Mouse (Mus musculus): ENCODE measurements around the gene Rtn4rl1.

Rtn4rl1 gene

GRCm38 (mm10) chr11:75213372-75214080 lies 19.9 kb downstream of the Rtn4rl1 start:
- no peak for DNase-seq (ENCODE audit: low spot score)

- no peak for DNase-seq (ENCODE audit: low spot score)
Observed at GRCm38 (mm10) chr11:75214081-75214950, 20.7 kb downstream of the Rtn4rl1 start.

- DNase-seq (ENCODE audit: low spot score): no peak
Observed at GRCm38 (mm10) chr11:75220115-75220514, 26.5 kb downstream of the Rtn4rl1 start.

- no peak for DNase-seq (ENCODE audit: low spot score)
Observed at GRCm38 (mm10) chr11:75220517-75221145, 27.0 kb downstream of the Rtn4rl1 start.

GRCm38 (mm10) chr11:75224062-75224461 lies 30.5 kb downstream of the Rtn4rl1 start:
- DNase-seq (ENCODE audit: low spot score): no peak

GRCm38 (mm10) chr11:75224835-75225234 lies 31.3 kb downstream of the Rtn4rl1 start:
- no peak for DNase-seq (ENCODE audit: low spot score)

GRCm38 (mm10) chr11:75227632-75228031 lies 34.0 kb downstream of the Rtn4rl1 start:
- DNase-seq (ENCODE audit: low spot score): no peak

- DNase-seq (ENCODE audit: low spot score): no peak
Observed at GRCm38 (mm10) chr11:75229289-75229688, 35.7 kb downstream of the Rtn4rl1 start.

GRCm38 (mm10) chr11:75230272-75230760 lies 36.7 kb downstream of the Rtn4rl1 start:
- no peak for DNase-seq (ENCODE audit: low spot score)

- no peak for DNase-seq (ENCODE audit: low spot score)
Observed at GRCm38 (mm10) chr11:75231756-75232155, 38.2 kb downstream of the Rtn4rl1 start.

- DNase-seq (ENCODE audit: low spot score): no peak
Observed at GRCm38 (mm10) chr11:75232434-75232833, 38.9 kb downstream of the Rtn4rl1 start.

GRCm38 (mm10) chr11:75234745-75235144 lies 41.2 kb downstream of the Rtn4rl1 start:
- no peak for DNase-seq (ENCODE audit: low spot score)

GRCm38 (mm10) chr11:75240158-75240934 lies 46.8 kb downstream of the Rtn4rl1 start:
- no peak for DNase-seq (ENCODE audit: low spot score)

GRCm38 (mm10) chr11:75242710-75243255 lies 49.2 kb downstream of the Rtn4rl1 start:
- no peak for DNase-seq (ENCODE audit: low spot score)

- DNase-seq (ENCODE audit: low spot score): no peak
Observed at GRCm38 (mm10) chr11:75244368-75245275, 51.0 kb downstream of the Rtn4rl1 start.

- no peak for DNase-seq (ENCODE audit: low spot score)
Observed at GRCm38 (mm10) chr11:75245372-75246330, 52.1 kb downstream of the Rtn4rl1 start.

- DNase-seq (ENCODE audit: low spot score): no peak
Observed at GRCm38 (mm10) chr11:75246589-75246988, 53.0 kb downstream of the Rtn4rl1 start.

- DNase-seq (ENCODE audit: low spot score): no peak
Observed at GRCm38 (mm10) chr11:75247137-75247730, 53.7 kb downstream of the Rtn4rl1 start.

- DNase-seq (ENCODE audit: low spot score): no peak
Observed at GRCm38 (mm10) chr11:75249588-75249987, 56.0 kb downstream of the Rtn4rl1 start.

Data from left cerebral cortex, adult 11 months (tissue).